Mouse (Mus musculus): ENCODE data around the gene Lrmda.

GRCm38 (mm10) chr14:22707958-22708701, 688.6 kb downstream of the Lrmda start:
- TF ChIP-seq CTCF (IDR thresholded peaks at IDR 0.05): no peak
- no peak for TF ChIP-seq EP300 (IDR thresholded peaks at IDR 0.05; ENCODE audit: insufficient read depth, low read depth, low read length)

All from heart, adult 2 months (tissue).